Mouse (Mus musculus): ENCODE data around the gene Mctp1. TPM values are rescaled to one million over a fixed set of nuclear protein-coding genes. Genes with fewer than 3 reads are reported as not detected.
"Not testable (repeated sequence)": the region's sequence is repeated elsewhere in the genome, so short reads cannot be mapped to it uniquely, and the experiment has no call there.

Mctp1 gene
- total RNA-seq, 2 experiments from 2014 or later: 3.7 to 4.5 TPM

GRCm38 (mm10) chr13:76926851-76927250, 542.5 kb downstream of the Mctp1 start:
- DNase-seq (ENCODE audit: low spot score in 2 of 2): no peak

GRCm38 (mm10) chr13:76927875-76928440, 543.6 kb downstream of the Mctp1 start:
- no peak for DNase-seq (ENCODE audit: low spot score in 2 of 2)

DNA sequence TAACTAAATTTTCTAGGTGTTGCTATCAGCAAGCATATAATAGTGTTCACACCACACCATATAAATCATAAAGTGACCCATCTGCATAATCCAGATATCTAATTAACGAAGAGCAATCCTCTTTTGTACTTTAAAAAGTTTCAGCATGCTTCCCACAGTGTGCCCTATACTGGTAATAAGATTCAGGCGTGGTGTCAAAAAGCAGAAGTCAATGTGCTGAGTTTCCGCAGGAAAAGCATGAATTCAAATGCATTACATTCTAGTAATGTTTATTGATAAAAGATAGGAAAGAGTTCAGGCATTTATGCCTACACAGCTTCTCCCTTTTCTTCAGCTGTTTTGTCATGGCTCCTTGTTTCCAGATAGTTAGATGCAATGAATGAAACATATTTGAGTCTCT, 544.8 kb downstream of the Mctp1 start:
- no peak for DNase-seq (ENCODE audit: low spot score in 2 of 2)

- DNase-seq (ENCODE audit: low spot score in 2 of 2): no peak
Observed at GRCm38 (mm10) chr13:76932933-76933332, 548.6 kb downstream of the Mctp1 start.

- no peak for DNase-seq (ENCODE audit: low spot score in 2 of 2)
Observed at GRCm38 (mm10) chr13:76949234-76949633, 564.9 kb downstream of the Mctp1 start.

DNA sequence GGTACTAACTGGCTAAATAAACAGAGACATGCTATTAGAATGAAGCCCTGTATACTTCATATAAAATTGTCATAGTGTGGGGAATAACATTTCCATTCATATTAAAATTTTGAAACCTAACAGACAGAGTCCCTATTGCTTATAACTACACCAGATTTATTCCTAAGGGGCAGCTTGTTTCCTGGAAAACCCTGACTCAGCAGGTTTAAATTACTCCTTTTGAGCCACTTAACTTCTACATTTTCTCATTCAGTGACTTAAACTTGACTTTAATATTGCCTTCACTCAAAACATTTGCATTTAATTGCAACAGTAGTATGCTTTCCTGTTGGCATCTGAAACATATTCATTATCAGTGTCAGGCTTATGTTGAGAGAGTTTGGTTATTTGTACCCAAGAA, 583.3 kb downstream of the Mctp1 start:
- DNase-seq (ENCODE audit: low spot score in 2 of 2): no peak

DNA sequence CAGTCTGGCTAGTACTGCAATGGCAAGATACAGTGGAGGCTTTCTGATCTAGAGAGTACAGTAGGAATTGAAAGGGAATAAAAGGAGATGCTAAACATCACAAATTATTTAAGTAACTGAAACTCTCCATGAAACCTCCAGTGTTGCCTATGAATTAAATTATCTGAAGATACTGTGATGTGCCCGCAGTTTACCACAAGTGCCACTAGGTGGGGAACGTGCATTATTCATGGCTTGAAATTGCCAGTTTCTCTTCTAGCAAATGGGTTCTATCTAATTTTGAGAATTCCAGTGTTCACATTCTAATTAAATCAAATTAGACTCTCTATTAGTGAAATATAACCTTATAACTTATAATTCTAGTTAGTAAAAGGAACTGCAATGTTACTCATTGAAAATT, 585.1 kb downstream of the Mctp1 start:
- no peak for DNase-seq (ENCODE audit: low spot score in 2 of 2)

GRCm38 (mm10) chr13:76971046-76971445, 586.7 kb downstream of the Mctp1 start:
- DNase-seq (ENCODE audit: low spot score in 2 of 2): not testable (repeated sequence)

- DNase-seq (ENCODE audit: low spot score in 2 of 2): no peak
Observed at GRCm38 (mm10) chr13:77002628-77003027, 618.3 kb downstream of the Mctp1 start.

- no peak for DNase-seq (ENCODE audit: low spot score in 2 of 2)
Observed at GRCm38 (mm10) chr13:77003684-77004083, 619.3 kb downstream of the Mctp1 start.

- no peak for DNase-seq (ENCODE audit: low spot score in 2 of 2)
Observed at GRCm38 (mm10) chr13:77018851-77019250, 634.5 kb downstream of the Mctp1 start.

DNA sequence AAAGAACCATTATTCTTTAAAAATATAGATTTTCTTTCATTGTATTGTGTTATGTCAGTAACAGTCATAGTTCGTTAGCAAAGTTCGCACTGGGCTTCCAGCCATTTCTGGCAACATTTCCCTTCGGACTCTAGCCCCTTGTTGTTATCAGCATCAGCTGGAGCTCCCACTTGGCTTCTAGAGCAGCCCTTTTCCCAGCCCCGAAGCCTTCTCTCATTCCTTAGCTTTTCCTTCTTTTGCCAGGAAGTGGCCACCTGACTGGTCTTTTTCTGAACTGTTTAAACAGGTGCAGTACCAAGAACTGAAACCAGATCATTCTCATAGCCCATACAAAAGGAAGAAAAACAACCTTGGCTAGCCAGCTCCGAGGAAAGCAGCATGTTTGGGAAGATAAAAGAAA, 645.3 kb downstream of the Mctp1 start:
- no peak for DNase-seq (ENCODE audit: low spot score in 2 of 2)

DNA sequence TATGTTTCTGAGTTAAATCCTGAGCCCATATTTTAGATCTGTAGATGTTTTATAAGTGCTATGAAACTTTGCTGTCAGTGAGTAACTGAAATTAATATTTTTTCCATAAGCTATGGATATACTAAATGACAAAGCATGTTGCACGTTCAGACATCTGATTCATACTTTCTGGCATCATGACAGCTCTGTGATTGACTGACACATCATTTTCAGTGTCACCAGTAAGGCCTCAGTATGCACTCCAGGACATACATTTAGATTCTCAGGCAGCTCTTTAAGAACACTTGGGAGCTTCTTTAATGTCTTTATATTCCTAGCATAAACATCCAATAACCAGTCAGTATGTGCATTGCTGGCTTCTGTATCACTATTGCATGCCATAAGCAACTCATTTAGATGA, 659.0 kb downstream of the Mctp1 start:
- no peak for DNase-seq (ENCODE audit: low spot score in 2 of 2)

- DNase-seq (ENCODE audit: low spot score in 2 of 2): no peak
Observed at GRCm38 (mm10) chr13:77045375-77045774, 661.0 kb downstream of the Mctp1 start.

DNA sequence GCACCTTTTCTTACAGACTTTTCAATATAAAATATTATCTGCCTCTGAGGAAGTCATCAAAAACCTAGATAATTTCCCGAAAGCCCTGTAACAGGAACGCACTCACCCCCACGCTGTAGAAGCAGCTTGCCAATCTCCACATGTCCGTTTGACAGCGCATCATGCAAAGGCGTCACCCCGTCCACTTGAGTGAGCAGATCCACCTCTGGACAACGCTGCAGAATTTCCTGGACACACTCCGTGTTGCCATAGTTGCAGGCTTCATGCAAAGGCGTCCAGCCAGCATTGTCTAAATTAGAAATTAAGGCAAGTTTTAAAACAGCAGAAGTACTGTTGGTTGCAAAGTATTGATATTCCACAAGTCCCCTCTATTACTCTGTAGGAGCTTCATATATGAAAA, 662.1 kb downstream of the Mctp1 start:
- DNase-seq (ENCODE audit: low spot score in 2 of 2): no peak

DNA sequence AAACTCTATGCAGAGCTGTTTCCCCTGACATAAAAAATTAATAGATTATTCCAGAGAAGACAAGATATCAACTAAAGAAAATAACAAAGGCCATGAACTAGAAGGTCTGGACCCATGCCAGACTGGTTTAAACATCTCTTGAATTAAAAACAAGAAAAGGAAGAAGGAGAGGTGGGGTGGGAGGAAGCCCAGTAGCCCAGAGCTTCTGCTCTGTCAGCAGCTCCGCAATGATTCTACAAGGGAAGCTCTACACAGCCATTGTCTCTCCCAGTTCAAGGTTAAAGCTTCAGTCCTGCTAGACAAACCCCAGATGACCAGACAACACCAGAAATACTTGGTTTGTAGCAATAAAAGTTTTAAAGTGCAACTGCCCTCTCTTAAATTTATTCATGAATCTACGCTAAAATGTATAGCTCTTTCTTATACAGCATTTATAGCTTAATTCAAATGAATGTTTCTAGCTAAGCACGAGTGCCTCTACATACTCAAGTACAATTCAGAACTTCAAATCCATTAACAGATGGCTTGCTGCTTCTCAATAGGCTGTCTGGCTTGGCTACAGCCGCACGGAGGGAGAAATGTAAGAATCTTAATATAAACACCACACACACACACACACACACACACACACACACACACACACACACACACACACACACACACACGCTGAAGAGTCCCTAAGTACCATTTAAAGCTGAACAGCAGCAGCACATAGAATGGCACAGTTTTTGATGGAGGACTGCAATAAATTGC, 663.0 kb downstream of the Mctp1 start:
- no peak for DNase-seq (ENCODE audit: low spot score in 2 of 2)

DNA sequence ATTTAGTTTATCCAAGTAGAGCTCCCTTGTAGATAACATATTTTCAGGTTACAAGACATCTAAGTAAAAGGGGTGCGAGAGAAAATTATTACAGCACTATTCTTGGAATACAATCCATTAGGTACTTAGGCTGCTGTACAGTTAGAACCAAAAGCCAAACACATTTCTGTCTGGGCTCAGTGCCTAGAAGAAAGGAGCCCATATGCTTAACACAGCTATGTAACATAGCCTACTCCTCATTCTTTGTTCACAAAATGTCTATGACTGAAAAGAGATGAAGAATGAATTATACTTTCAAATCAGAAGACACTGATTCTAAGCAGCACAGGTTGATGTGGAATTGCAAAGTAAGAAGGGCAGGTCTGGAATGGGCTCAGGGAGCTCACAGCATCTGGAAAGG, 664.1 kb downstream of the Mctp1 start:
- DNase-seq (ENCODE audit: low spot score in 2 of 2): no peak

DNA sequence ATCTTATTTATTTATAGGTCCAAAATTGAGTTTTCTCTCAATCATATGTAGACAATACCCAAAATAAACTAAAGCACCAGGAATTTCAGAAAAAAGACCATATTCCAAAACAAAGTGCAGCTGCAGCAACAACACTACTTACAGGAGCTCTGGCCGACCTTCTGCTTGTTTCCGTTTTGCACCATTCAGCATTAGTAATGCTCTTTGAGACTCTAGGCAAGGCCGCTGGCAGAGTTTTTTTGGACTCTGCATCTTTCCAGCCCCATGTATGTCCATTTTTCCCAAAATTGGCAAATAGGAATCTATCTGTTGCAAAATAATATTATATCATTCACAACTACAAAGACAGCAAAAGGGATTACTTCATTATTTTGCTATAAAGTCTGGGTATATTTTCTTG, 665.4 kb downstream of the Mctp1 start:
- no peak for DNase-seq (ENCODE audit: low spot score in 2 of 2)

GRCm38 (mm10) chr13:77063221-77063620, 678.9 kb downstream of the Mctp1 start:
- no peak for DNase-seq (ENCODE audit: low spot score in 2 of 2)

- DNase-seq (ENCODE audit: low spot score in 2 of 2): no peak
Observed at GRCm38 (mm10) chr13:77068847-77069246, 684.5 kb downstream of the Mctp1 start.

- DNase-seq (ENCODE audit: low spot score in 2 of 2): no peak
Observed at GRCm38 (mm10) chr13:77072030-77072429, 687.7 kb downstream of the Mctp1 start.
